Mouse (Mus musculus) embryonic facial prominence, embryonic 12.5 days (tissue): ENCODE measurements around the gene Ccdc93. TPM values are rescaled to one million over a fixed set of nuclear protein-coding genes. Genes with fewer than 3 reads are reported as not detected.

Source experiments
- ATAC-seq: fragments of 200-750 bp; cut with Nextera tagmentation; 2 replicates; pipeline ENCODE4 v1.8.0; 2017; ENCODE audit not compliant: insufficient number of reproducible peaks, insufficient read depth, low FRiP score, low TSS enrichment
- H3K27ac ChIP-seq: fragments of 300-500 bp; sonication (generic); 2 replicates; pipeline ENCODE4 v1.5.1; 2016; ENCODE audit warnings: mild to moderate bottlenecking
- H3K27me3 ChIP-seq: fragments of 300-500 bp; sonication (generic); 2 replicates; pipeline ENCODE4 v1.6.1; 2016; ENCODE audit warnings: mild to moderate bottlenecking, moderate library complexity
- H3K36me3 ChIP-seq: fragments of 300-500 bp; sonication (generic); 2 replicates; pipeline ENCODE4 v1.6.1; 2016; ENCODE audit warnings: mild to moderate bottlenecking
- H3K4me1 ChIP-seq: fragments of 300-500 bp; sonication (generic); 2 replicates; pipeline ENCODE4 v1.6.1; 2016
- H3K4me2 ChIP-seq: fragments of 300-500 bp; sonication (generic); replicated peaks from 2 replicates; pipeline ENCODE4 v1.6.1; 2016; ENCODE audit warnings: mild to moderate bottlenecking, moderate library complexity
- H3K4me3 ChIP-seq: fragments of 300-500 bp; sonication (generic); 2 replicates; pipeline ENCODE4 v1.5.1; 2016; ENCODE audit warnings: mild to moderate bottlenecking
- H3K9ac ChIP-seq: fragments of 300-500 bp; sonication (generic); 2 replicates; pipeline ENCODE4 v1.6.1; 2016; ENCODE audit warnings: mild to moderate bottlenecking, moderate library complexity
- H3K9me3 ChIP-seq: fragments of 300-500 bp; sonication (generic); 2 replicates; pipeline ENCODE4 v1.6.1; 2016; ENCODE audit warnings: mild to moderate bottlenecking, moderate library complexity
- WGBS: fragments of 180-500 bp; shearing (Covaris S2); methylation state at CpG from one replicate; pipeline ENCODE4 v1.1.7; 2016; 5-methylcytosine and 5-hydroxymethylcytosine counted together
- polyA plus RNA-seq: library from polyadenylated mRNA; unstranded; fragments of >200 nt; fragmentation: Nextera tagmentation; extraction: Ambion mirVana; gene quantifications from 2 replicates; pipeline ENCODE4 v1.2.1, GENCODE M21; 2016

The Ccdc93 gene
- polyA plus RNA-seq = 16.3 and 17.3 TPM in 2 replicates

DNA sequence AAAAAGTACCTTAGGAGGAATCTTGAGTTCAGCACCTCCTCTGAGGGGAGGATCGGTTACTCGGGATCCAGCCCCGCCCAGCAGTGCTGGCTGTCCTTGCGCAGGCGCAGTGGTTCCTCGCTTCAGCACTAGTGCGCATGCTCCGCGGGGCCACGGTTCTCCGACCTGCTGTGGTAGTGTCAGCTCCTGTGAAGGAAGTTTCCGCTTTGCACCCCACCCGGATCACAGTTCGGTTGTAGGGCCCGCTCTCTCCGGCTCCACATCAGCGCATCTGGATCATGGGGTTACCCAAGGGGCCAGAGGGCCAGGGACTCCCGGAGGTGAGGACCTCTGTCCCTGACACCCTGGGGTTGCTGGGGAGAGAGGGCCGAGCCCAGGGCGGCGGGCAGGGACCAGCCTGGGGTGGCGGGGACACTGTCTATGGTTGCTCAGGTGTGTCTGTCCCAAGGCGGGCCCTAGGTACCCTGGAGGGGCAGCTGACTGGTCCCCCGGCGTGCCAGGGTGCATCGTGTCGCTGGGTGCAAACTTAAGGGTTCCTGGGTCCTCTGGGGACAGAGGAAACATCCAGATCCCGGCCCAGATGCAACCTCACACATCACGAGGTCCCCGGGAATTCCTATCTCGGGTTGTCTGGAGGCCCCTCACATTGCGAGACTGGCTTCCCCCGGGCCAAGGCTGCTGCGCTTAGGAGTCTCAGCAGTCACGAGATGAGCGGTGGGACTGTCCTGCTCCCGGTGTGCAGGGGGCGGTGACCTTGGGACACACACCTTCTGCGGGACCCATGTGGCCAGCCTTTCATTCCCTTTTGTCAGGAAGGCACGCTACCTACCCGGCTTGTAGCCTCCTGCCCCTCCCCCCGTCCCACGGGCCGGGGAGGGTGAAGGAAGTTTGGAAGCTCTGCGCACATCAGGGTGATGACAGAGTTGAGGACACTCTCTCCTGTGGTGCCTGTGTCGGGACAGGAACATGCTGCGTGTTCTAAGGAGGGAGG is at the start of gene Ccdc93:
Ccdc93 (plus strand) TSS at position 112 of the 991 bp plus-strand sequence.
- no peak within 1 kb of the TSS for H3K27ac ChIP-seq
- H3K9me3 ChIP-seq = no peaks in the 10 kb centered on the region
- peak within 1 kb of the TSS; percentile 88 for H3K4me3 ChIP-seq
- peak within 1 kb of the TSS; percentile 86 for H3K9ac ChIP-seq
- ATAC-seq = peak; percentile 87
- under 1% methylated on average over 47 of the region's 47 CpGs for WGBS
- H3K27me3 ChIP-seq = no peaks in the 10 kb centered on the region
- peaks cover 6% of the 10 kb centered on the region for H3K36me3 ChIP-seq
- H3K4me2 ChIP-seq = peak within 1 kb of the TSS; percentile 86
- peaks cover 7% of the 10 kb centered on the region; the same call in 1 of the 2 replicates for H3K4me1 ChIP-seq

DNA sequence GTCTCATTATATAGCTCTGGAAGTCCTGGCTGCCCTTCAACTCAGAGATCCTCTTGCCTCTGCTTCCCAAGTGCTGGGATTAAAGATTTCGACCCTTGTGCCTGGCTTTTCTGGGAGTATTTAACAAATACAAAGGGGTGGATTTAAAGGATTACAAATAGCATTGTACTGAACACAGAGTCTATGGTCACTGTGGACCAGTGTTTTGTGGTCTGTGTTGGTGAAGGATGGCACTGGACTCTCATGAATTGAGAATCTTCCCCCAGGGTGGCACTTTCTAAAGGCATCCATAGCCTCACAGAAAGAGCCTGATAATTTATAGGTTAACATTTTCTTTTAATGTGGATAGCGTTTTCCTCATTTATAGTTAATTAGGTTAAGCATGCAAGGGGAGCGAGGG is 49.3 kb upstream of the Ccdc93 start:
- no peak overlapping the region for H3K4me2 ChIP-seq
- H3K36me3 ChIP-seq = no peaks in the 10 kb centered on the region
- no peaks in the 10 kb centered on the region for H3K27me3 ChIP-seq
- no peak overlapping the region for H3K9ac ChIP-seq
- no peak overlapping the region for H3K27ac ChIP-seq
- H3K4me3 ChIP-seq = no peak overlapping the region
- no peaks in the 10 kb centered on the region for H3K9me3 ChIP-seq
- no peak for ATAC-seq
- H3K4me1 ChIP-seq = no peaks in the 10 kb centered on the region
- 70% methylated on average over 3 of the region's 3 CpGs for WGBS

DNA sequence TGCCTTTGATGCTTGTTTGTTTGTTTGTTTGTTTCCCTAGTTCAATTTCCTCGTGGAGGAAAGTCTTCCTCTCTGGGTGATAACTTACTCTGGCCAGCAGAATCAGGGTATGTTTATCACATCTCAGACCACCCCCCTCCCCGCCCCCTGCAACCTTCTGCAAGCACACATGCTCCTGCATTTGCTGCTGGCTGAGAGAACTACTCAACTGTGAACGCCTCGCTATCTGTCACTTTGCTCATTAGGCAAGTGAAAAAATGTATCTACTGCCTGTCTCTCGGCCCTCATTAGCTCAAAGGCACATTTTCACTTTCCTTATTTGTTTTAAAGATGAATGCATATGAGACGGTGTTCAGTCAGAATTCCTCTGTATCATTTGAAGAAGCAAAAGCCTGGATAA is 42.5 kb upstream of the Ccdc93 start:
- no peak overlapping the region for H3K9ac ChIP-seq
- H3K4me3 ChIP-seq = no peak overlapping the region
- WGBS = 50% methylated on average over 6 of the region's 6 CpGs
- H3K27me3 ChIP-seq = no peaks in the 10 kb centered on the region
- no peaks in the 10 kb centered on the region for H3K4me1 ChIP-seq
- no peaks in the 10 kb centered on the region for H3K36me3 ChIP-seq
- ATAC-seq = no peak
- H3K4me2 ChIP-seq = no peak overlapping the region
- no peak overlapping the region for H3K27ac ChIP-seq
- no peaks in the 10 kb centered on the region for H3K9me3 ChIP-seq

DNA sequence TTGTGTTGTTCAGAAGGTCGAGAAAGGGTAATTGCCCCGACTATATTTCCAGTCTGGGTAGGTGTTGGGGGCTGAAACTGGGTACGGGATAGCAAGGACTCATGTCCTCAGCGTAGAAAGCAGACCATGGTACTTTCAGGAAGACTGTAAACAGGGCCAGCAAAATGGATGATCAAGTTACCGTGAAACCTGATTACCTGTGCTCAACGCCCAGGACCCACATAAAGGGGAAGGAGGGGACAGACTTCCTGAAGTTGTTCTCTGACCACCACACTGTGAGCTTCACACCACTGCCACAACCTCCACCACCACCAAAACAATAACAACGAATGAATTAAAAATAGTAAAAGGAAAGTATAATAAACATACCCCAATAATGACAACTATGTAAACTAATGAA is 42.1 kb upstream of the Ccdc93 start:
- H3K4me2 ChIP-seq = no peak overlapping the region
- WGBS = 44% methylated on average over 7 of the region's 7 CpGs
- no peaks in the 10 kb centered on the region for H3K36me3 ChIP-seq
- no peak overlapping the region for H3K4me3 ChIP-seq
- 0 out of 2 replicates have a peak, but pooled peaks have one; percentile 41 for ATAC-seq
- no peaks in the 10 kb centered on the region for H3K27me3 ChIP-seq
- no peak overlapping the region for H3K27ac ChIP-seq
- no peaks in the 10 kb centered on the region for H3K4me1 ChIP-seq
- no peak overlapping the region for H3K9ac ChIP-seq
- H3K9me3 ChIP-seq = no peaks in the 10 kb centered on the region

DNA sequence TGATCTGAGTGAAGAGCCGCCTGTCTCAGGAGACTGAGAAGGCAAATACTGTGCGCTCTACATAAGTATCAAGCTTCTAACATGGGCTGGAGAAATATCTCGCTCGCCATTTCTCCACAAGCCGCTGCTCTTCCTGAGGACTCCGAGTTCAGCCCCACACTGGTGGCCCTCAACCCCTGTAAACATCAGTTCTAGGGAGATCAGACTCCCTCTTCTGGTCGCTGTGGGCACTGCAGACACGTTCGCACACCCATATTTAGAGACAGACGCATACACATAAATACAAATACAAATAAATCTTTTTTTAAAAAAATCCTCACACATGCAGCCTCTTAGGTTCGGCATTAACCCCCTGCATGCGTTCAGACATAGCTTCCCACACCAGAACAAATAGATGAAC is 41.3 kb upstream of the Ccdc93 start:
- 88% methylated on average over 12 of the region's 12 CpGs for WGBS
- H3K4me2 ChIP-seq = no peak overlapping the region
- no peak for ATAC-seq
- no peaks in the 10 kb centered on the region for H3K36me3 ChIP-seq
- no peaks in the 10 kb centered on the region for H3K9me3 ChIP-seq
- H3K27me3 ChIP-seq = no peaks in the 10 kb centered on the region
- no peak overlapping the region for H3K27ac ChIP-seq
- H3K4me3 ChIP-seq = no peak overlapping the region
- no peaks in the 10 kb centered on the region for H3K4me1 ChIP-seq
- no peak overlapping the region for H3K9ac ChIP-seq

DNA sequence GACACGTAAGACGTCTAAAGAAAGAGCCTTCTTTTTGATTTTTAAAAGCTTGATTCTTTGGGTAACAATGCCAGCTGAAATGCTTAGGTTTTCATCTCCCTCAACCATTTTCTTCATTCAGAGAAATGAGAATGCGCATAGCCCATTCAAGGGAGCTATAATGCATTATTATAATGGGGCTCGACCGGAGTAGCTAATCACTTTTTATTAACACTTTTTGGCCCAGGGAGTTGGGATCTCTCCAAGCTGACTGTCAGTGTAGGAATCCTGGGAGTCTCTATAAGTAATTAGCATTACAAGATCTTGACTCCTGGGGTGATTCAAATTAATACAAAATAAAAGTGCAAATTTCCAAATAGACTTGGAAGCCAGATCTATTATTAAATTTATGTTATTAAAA is 40.8 kb upstream of the Ccdc93 start:
- Histone ChIP-seq H3K4me1 (no peaks in the 10 kb centered on the region), H3K4me2 (no peak overlapping the region), H3K9ac (no peak overlapping the region), H3K9me3 (no peaks in the 10 kb centered on the region), H3K4me3 (no peak overlapping the region), H3K27ac (no peak overlapping the region), H3K36me3 (no peaks in the 10 kb centered on the region), H3K27me3 (no peaks in the 10 kb centered on the region)
- ATAC-seq = no peak
- WGBS = 94% methylated on average over 5 of the region's 5 CpGs

DNA sequence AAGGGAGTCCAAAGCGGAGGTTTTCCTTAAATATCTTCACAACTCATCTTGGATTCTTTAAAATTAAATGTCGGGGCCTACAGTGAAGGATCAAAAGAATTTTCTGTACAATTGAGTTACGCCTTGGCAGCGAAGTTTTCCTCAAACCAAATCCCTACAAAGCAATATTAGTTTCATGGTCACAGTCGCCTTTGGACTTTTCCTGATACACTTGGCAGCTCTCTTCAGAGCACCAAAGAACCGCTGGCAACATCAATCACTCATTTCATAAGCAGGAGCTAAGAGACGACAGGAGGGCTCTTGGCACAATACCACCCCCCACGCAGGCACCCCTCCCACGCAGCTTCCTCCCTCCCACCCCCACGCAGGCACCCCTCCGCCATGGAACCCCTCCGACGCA is 40.4 kb upstream of the Ccdc93 start:
- no peak overlapping the region for H3K9ac ChIP-seq
- 75% methylated on average over 13 of the region's 13 CpGs for WGBS
- H3K27ac ChIP-seq = no peak overlapping the region
- H3K4me2 ChIP-seq = no peak overlapping the region
- no peaks in the 10 kb centered on the region for H3K36me3 ChIP-seq
- H3K9me3 ChIP-seq = no peaks in the 10 kb centered on the region
- H3K4me1 ChIP-seq = no peaks in the 10 kb centered on the region
- H3K27me3 ChIP-seq = no peaks in the 10 kb centered on the region
- H3K4me3 ChIP-seq = no peak overlapping the region
- no peak for ATAC-seq

DNA sequence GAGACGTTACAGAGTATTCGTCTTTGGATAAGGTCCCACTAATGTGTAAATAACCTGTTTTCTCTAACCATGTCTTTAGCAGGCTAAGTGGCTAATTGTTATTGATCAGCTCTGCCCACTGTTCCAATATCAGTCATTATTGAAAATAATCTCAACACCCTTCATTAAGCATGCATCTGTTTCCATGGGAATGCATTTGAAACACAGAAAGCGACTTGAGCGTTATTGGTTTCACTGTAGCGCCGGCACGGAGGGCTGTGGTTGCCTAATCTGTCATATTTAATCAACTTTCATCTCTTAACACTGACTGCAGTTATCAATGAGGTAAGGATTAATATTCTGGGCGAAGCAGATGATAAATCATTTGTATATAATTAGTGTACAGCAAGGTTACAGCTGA is 40.0 kb upstream of the Ccdc93 start:
- Histone ChIP-seq H3K4me2 (no peak overlapping the region), H3K27me3 (no peaks in the 10 kb centered on the region), H3K9ac (no peak overlapping the region), H3K36me3 (no peaks in the 10 kb centered on the region), H3K4me3 (no peak overlapping the region), H3K4me1 (no peaks in the 10 kb centered on the region), H3K27ac (no peak overlapping the region), H3K9me3 (no peaks in the 10 kb centered on the region)
- no peak for ATAC-seq
- 83% methylated on average over 8 of the region's 8 CpGs for whole genome bisulfite sequencing

DNA sequence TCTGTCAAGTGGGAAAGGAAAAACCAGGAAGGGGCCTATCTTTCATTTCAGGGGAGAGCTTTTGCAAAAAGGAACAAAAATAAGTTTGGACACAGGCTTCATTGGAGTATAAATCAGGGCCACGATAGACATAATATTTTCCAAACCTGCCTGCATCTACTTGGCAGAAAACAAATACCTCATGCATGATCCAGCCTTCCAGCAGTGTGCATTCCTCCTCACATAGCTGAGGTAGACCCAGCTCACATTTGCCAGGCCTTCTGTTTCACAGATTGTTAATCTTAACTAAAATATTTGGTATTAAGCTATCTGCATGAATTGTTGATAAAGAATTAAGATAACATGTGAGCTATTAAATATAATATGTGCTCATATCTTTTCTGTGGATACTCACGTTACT is 37.7 kb upstream of the Ccdc93 start:
- no peaks in the 10 kb centered on the region for H3K36me3 ChIP-seq
- H3K4me1 ChIP-seq = no peaks in the 10 kb centered on the region
- H3K4me3 ChIP-seq = no peak overlapping the region
- whole genome bisulfite sequencing = 69% methylated on average over 2 of the region's 2 CpGs
- H3K4me2 ChIP-seq = no peak overlapping the region
- H3K9me3 ChIP-seq = no peaks in the 10 kb centered on the region
- no peaks in the 10 kb centered on the region for H3K27me3 ChIP-seq
- no peak overlapping the region for H3K9ac ChIP-seq
- ATAC-seq = no peak
- H3K27ac ChIP-seq = no peak overlapping the region

DNA sequence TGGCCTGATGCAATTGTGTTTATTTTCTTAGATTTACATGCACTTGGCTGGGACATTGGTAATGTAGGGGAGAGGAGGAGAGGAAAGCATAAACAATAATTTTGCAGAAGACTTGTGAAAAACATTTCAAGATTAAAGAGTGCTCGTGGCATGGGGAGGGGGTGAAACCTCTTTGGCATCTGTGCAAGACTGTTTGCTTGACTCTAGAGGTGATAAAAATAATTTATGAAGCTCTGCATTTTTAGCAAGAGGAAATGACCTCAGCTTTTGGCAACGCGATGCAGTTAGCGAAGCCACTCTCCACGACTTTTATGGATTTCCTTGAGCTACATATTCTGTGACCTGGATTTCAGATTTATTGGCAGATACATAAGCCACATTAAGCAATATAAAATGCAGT is 36.1 kb upstream of the Ccdc93 start:
- H3K9ac ChIP-seq = no peak overlapping the region
- H3K4me3 ChIP-seq = no peak overlapping the region
- no peak overlapping the region for H3K27ac ChIP-seq
- no peak overlapping the region for H3K4me2 ChIP-seq
- no peaks in the 10 kb centered on the region for H3K27me3 ChIP-seq
- no peaks in the 10 kb centered on the region for H3K9me3 ChIP-seq
- 80% methylated on average over 5 of the region's 5 CpGs for WGBS
- no peak for ATAC-seq
- no peaks in the 10 kb centered on the region for H3K36me3 ChIP-seq
- no peaks in the 10 kb centered on the region for H3K4me1 ChIP-seq

DNA sequence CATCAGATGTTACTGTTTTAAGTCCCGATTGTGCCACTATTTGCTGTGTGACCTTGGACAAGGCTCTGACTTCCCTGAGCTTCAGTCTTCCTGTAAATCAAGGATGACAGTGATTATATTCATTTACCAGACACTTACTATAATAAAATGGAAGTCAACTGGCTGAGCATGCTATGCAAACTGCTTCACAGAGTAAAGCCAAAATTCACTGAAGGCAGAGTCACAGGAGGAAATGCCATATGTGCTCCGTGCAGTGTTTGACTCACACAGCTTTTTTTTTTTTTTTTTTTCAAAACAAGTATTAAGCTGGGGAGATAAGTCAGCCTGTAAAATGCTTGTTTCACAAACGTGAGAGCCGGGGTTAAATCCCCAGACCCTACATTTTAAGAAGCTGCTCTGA is 34.3 kb upstream of the Ccdc93 start:
- ATAC-seq = no peak

DNA sequence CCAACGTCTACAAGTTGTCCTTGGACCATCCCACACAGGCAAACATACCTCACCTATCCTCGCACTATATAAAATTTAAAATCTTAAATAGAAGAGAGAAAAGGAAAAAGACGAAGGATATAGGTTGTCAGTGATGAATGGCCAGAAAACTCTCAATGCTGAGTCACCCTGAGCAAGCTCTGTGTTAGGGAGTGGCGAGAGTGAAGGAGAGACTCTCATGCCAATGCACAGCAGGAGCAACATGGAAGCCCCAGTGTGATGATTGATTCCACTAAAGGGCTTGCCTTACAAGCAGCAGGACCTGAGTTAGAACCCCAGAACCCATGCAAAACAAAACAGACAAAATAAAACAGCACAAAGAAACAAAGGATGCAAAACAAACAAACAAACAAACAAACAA is 32.6 kb upstream of the Ccdc93 start:
- 86% methylated on average over 4 of the region's 4 CpGs for WGBS
- ATAC-seq = no peak

More for the DNA sequence above, 34.3 kb upstream of the Ccdc93 start:
- Histone ChIP-seq H3K9ac (no peak overlapping the region), H3K4me3 (no peak overlapping the region), H3K9me3 (no peaks in the 10 kb centered on the region), H3K4me2 (no peak overlapping the region), H3K4me1 (no peaks in the 10 kb centered on the region), H3K27ac (no peak overlapping the region), H3K27me3 (no peaks in the 10 kb centered on the region), H3K36me3 (no peaks in the 10 kb centered on the region)
- WGBS = 74% methylated on average over 4 of the region's 4 CpGs

More for the DNA sequence above, 32.6 kb upstream of the Ccdc93 start:
- Histone ChIP-seq H3K9ac (no peak overlapping the region), H3K4me2 (no peak overlapping the region), H3K9me3 (no peaks in the 10 kb centered on the region), H3K36me3 (no peaks in the 10 kb centered on the region), H3K4me3 (no peak overlapping the region), H3K4me1 (no peaks in the 10 kb centered on the region), H3K27ac (no peak overlapping the region), H3K27me3 (no peaks in the 10 kb centered on the region)
